Mouse (Mus musculus): ENCODE measurements around the gene Fam43b. TPM values are rescaled to one million over a fixed set of nuclear protein-coding genes. Genes with fewer than 3 reads are reported as not detected.
A peak's percentile ranks its signal among the peaks of the same experiment; 100 is the strongest.

Gene Fam43b
- polyA plus RNA-seq, 1 experiment = not detected

GRCm38 (mm10) chr4:138368498-138369260 is 27.6 kb downstream of the Fam43b start:
- Histone ChIP-seq H3K4me3 (ENCODE audit: insufficient read depth, low read depth, low read length) (no peak overlapping the region), H3K4me1 (ENCODE audit: control insufficient read depth, insufficient read depth, insufficient read length, low read length) (peaks cover 6% of the 10 kb centered on the region)

GRCm38 (mm10) chr4:138367641-138368497 is 28.5 kb downstream of the Fam43b start, which contains the start of gene Cda:
Gene Cda, minus strand, starts transcription at chr4:138367992.
- Histone ChIP-seq H3K27ac (replicated peaks; ENCODE audit: low read depth, low read length) (peak within 1 kb of the TSS; percentile 70), H3K4me3 (ENCODE audit: insufficient read depth, low read depth, low read length) (peak within 1 kb of the TSS; percentile 48), H3K4me1 (ENCODE audit: control insufficient read depth, insufficient read depth, insufficient read length, low read length) (peaks cover 6% of the 10 kb centered on the region)

More at GRCm38 (mm10) chr4:138368498-138369260, 27.6 kb downstream of the Fam43b start:
- peak overlapping the region; percentile 35 for H3K27ac ChIP-seq (replicated peaks; ENCODE audit: low read depth, low read length)

GRCm38 (mm10) chr4:138366561-138366960 is 29.8 kb downstream of the Fam43b start:
- Histone ChIP-seq H3K4me3 (ENCODE audit: insufficient read depth, low read depth, low read length) (no peak overlapping the region), H3K4me1 (ENCODE audit: control insufficient read depth, insufficient read depth, insufficient read length, low read length) (peaks cover 6% of the 10 kb centered on the region), H3K27ac (replicated peaks; ENCODE audit: low read depth, low read length) (no peak overlapping the region)

- no peak overlapping the region for H3K4me3 ChIP-seq (ENCODE audit: insufficient read depth, low read depth, low read length)
- peaks cover 4% of the 10 kb centered on the region for H3K4me1 ChIP-seq (ENCODE audit: control insufficient read depth, insufficient read depth, insufficient read length, low read length)
- H3K27ac ChIP-seq (replicated peaks; ENCODE audit: low read depth, low read length) = no peak overlapping the region
Observed at GRCm38 (mm10) chr4:138363511-138363910, 32.8 kb downstream of the Fam43b start.

DNA sequence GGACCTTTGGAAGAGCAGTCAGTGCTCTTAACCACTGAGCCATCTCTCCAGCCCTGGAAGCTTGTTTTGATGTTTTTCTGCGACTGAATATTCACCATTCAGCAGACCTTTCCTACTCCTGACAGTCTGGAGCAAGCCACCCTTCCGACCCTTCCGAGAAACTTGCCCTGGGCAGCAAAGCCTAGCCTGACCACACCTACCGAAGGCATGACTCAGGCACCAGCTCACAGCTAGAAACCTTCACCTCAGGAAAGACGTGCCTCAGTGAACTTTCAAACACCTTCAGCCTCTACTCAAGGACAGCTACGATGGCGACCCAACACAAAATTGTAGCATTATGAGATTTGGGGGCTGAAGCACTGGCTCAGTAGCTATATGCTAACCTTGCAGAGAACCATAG is 33.4 kb downstream of the Fam43b start:
- H3K4me1 ChIP-seq (ENCODE audit: control insufficient read depth, insufficient read depth, insufficient read length, low read length) = no peaks in the 10 kb centered on the region
- H3K4me3 ChIP-seq (ENCODE audit: insufficient read depth, low read depth, low read length) = no peak overlapping the region
- H3K27ac ChIP-seq (replicated peaks; ENCODE audit: low read depth, low read length) = no peak overlapping the region

DNA sequence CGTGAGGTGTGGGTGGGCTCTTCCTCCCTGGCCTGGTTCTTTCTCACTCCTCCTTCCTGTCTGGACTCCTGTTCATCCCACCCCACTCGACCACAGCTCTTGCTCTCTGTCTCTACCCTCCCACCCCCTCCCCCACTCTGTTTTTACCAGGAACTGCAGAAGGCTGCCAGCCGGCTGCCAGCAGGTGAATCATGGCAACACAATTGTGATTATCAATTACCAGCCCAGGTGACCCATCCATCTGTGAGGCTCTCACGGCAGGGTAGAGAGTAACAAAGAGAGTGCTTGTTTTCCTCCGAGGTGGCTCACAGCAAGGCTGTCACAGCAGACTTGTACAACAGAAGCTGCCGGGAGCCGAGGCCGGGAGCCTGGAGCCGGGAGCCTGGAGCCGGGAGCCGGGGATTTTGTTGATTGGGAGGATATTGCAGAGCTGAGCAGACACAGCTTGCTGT is 34.9 kb downstream of the Fam43b start:
- no peak overlapping the region for H3K27ac ChIP-seq (replicated peaks; ENCODE audit: low read depth, low read length)
- no peaks in the 10 kb centered on the region for H3K4me1 ChIP-seq (ENCODE audit: control insufficient read depth, insufficient read depth, insufficient read length, low read length)
- no peak overlapping the region for H3K4me3 ChIP-seq (ENCODE audit: insufficient read depth, low read depth, low read length)

GRCm38 (mm10) chr4:138358176-138358575 is 38.2 kb downstream of the Fam43b start:
- Histone ChIP-seq H3K4me3 (ENCODE audit: insufficient read depth, low read depth, low read length) (no peak overlapping the region), H3K4me1 (ENCODE audit: control insufficient read depth, insufficient read depth, insufficient read length, low read length) (no peaks in the 10 kb centered on the region), H3K27ac (replicated peaks; ENCODE audit: low read depth, low read length) (no peak overlapping the region)

GRCm38 (mm10) chr4:138356551-138356950 is 39.8 kb downstream of the Fam43b start:
- H3K27ac ChIP-seq (replicated peaks; ENCODE audit: low read depth, low read length) = no peak overlapping the region

DNA sequence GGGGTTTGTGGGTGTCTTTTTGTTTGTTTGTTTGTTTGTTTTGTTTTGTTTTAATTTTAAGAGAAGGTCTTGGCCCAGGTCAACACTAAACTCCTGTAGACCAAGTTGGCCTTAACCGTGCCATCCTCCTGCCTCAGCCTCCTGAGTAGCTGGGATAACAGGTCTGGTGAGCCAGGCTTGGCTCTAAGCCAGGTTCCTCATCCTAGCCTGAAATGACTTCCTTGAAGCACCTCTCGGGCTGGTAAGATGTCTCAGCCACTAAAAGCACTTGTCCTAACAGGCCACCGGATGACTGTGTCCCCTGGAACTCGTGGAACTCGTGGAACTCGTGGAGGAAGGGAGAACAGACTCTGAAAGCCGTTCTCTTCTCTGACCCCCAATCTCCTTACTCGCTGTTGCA is 40.2 kb downstream of the Fam43b start:
- Histone ChIP-seq H3K27ac (replicated peaks; ENCODE audit: low read depth, low read length) (no peak overlapping the region), H3K4me3 (ENCODE audit: insufficient read depth, low read depth, low read length) (no peak overlapping the region), H3K4me1 (ENCODE audit: control insufficient read depth, insufficient read depth, insufficient read length, low read length) (no peaks in the 10 kb centered on the region)

More at GRCm38 (mm10) chr4:138356551-138356950, 39.8 kb downstream of the Fam43b start:
- Histone ChIP-seq H3K4me3 (ENCODE audit: insufficient read depth, low read depth, low read length) (no peak overlapping the region), H3K4me1 (ENCODE audit: control insufficient read depth, insufficient read depth, insufficient read length, low read length) (no peaks in the 10 kb centered on the region)

DNA sequence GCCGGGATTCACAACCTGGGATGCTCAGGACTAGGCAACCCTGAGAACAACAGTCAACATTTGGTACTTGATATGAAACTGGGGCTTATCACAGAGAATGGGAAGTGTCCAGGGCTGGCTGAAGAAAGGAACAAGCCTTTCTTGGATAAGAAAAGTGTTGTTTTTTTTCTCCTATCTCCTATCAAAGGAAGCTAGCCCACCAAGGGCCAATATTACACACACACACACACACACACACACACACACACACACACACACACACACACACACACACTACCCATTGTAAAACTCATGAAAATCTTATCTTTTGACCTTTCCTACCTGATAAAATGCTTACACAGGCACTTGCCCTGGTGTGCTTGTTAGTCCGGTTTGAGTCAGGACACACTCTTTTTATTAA is 40.8 kb downstream of the Fam43b start:
- no peaks in the 10 kb centered on the region for H3K4me1 ChIP-seq (ENCODE audit: control insufficient read depth, insufficient read depth, insufficient read length, low read length)
- H3K4me3 ChIP-seq (ENCODE audit: insufficient read depth, low read depth, low read length) = no peak overlapping the region
- no peak overlapping the region for H3K27ac ChIP-seq (replicated peaks; ENCODE audit: low read depth, low read length)

- H3K4me1 ChIP-seq (ENCODE audit: control insufficient read depth, insufficient read depth, insufficient read length, low read length) = no peaks in the 10 kb centered on the region
- H3K27ac ChIP-seq (replicated peaks; ENCODE audit: low read depth, low read length) = no peak overlapping the region
- H3K4me3 ChIP-seq (ENCODE audit: insufficient read depth, low read depth, low read length) = no peak overlapping the region
Observed at GRCm38 (mm10) chr4:138353438-138354171, 42.7 kb downstream of the Fam43b start.

DNA sequence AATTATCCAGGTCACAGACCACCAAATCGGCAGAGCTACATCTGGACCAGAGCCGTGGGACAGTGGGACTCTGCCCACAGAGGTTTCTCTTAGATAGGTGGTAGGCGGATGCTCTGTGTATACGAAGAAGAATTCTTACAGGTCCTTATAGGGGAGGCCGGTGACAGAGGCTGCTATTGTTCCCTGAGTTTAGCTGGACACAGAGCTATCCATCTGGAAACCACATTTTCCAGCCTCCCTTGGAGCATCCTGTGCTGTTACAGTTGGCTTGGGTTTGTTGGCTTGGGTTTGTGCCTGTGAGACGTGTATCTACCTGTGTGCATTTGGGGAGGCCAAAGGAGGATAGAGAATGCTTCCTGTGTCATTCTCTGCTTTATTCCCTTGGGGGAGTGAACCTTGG is 43.6 kb downstream of the Fam43b start:
- Histone ChIP-seq H3K4me1 (ENCODE audit: control insufficient read depth, insufficient read depth, insufficient read length, low read length) (no peaks in the 10 kb centered on the region), H3K27ac (replicated peaks; ENCODE audit: low read depth, low read length) (no peak overlapping the region), H3K4me3 (ENCODE audit: insufficient read depth, low read depth, low read length) (no peak overlapping the region)

DNA sequence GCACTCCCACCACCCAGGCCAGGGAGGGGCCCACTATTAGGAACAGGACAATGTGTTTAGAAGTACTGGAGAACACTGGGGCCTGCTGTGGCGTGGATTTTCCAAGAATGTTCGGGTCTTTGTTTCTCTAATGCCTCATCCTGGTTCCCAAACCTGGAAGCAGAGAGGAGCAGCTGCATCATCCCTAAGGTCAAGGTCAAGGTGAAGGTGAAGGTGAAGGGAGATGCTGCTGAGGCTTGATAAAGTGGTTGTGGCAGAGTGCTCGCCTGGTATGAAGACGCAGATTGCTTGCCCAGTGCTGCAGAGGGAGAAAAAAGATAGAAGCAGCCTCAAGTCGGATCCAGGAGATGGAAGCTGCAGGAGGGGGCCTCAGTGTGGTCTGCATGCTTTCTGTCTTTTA is 44.5 kb downstream of the Fam43b start:
- no peak overlapping the region for H3K27ac ChIP-seq (replicated peaks; ENCODE audit: low read depth, low read length)
- H3K4me3 ChIP-seq (ENCODE audit: insufficient read depth, low read depth, low read length) = no peak overlapping the region
- no peaks in the 10 kb centered on the region for H3K4me1 ChIP-seq (ENCODE audit: control insufficient read depth, insufficient read depth, insufficient read length, low read length)

GRCm38 (mm10) chr4:138348716-138349115 is 47.6 kb downstream of the Fam43b start:
- no peak overlapping the region for H3K27ac ChIP-seq (replicated peaks; ENCODE audit: low read depth, low read length)
- H3K4me3 ChIP-seq (ENCODE audit: insufficient read depth, low read depth, low read length) = no peak overlapping the region
- peaks cover 5% of the 10 kb centered on the region; the same call in 1 of the 2 replicates for H3K4me1 ChIP-seq (ENCODE audit: control insufficient read depth, insufficient read depth, insufficient read length, low read length)

DNA sequence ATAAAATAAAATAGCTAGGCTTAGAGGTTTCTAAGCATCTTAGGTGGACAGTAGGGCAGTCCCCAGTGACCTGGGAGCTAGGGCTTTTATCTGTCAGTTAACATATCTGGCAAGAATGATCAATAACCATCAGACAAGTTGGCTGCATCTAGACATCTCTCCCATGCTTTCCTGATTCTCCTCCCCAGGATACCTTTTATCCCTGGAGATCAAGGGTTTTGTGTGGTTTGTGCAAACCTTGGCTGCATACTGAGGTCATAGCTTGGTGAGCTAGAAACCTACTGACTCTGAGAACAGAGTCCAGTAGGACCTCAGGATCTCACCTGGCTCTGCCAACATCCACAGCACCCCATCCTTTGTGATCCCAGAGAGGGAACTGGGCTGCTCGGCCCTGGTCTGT is 49.0 kb downstream of the Fam43b start:
- Histone ChIP-seq H3K4me3 (ENCODE audit: insufficient read depth, low read depth, low read length) (no peak overlapping the region), H3K4me1 (ENCODE audit: control insufficient read depth, insufficient read depth, insufficient read length, low read length) (peaks cover 12% of the 10 kb centered on the region; the same call in 1 of the 2 replicates), H3K27ac (replicated peaks; ENCODE audit: low read depth, low read length) (no peak overlapping the region)

All from brown adipose tissue, adult 24 weeks (tissue).